Mouse (Mus musculus) 416B (cell line): Measurements from ENCODE around the gene Zscan4b.
"Not testable (repeated sequence)": the region's sequence is repeated elsewhere in the genome, so short reads cannot be mapped to it uniquely, and the experiment has no call there.

Source experiments
- DNase-seq: peaks from one replicate; pipeline ENCODE4 v3.0.0; 2011; ENCODE audit warnings: low read depth

Gene Zscan4b

DNA sequence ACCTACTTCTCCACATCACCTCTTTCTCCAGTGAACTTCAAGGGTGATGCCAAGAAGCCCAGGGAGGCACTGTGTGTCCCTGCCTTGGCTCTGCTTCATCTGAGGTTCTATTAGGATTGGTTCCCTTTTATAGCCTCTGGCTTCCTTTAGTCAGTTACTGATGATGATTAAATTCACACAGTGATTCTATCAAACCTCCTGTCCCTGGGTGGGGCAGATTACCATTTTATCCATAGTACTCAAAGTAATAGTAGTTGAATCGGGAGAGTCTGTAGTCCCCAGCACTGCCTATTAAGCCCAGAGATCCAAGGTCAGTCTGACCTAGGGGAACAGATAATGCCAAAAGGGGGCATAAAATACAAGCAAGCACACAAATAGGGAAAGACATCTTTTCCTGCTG lies at the start of gene Zscan4b:
Zscan4b (minus strand) TSS at position 101 of the 400 bp plus-strand sequence.
- DNase-seq, result not testable (repeated sequence)
